Mouse (Mus musculus) stomach, embryonic 15.5 days (tissue): ENCODE measurements at regions not wholly inside any gene's neighbourhood (a gene's known extent, or its start where the extent isn't known, plus 50 kb on each side); places are given as distances from the start of the nearest gene placed in this dataset.
A peak's percentile ranks its signal among the peaks of the same experiment; 100 is the strongest.

ENCODE experiments used
- ATAC-seq: fragments of 200-750 bp; cut with Nextera tagmentation; 2 replicates; pipeline ENCODE4 v1.8.0; 2017; ENCODE audit warnings: low read depth, moderate number of reproducible peaks, moderate TSS enrichment; ENCODE audit not compliant: insufficient read depth, low FRiP score
- H3K27ac ChIP-seq: fragments of 300-500 bp; sonication (generic); 2 replicates; pipeline ENCODE4 v1.5.1; 2015; ENCODE audit warnings: mild to moderate bottlenecking, inconsistent platforms
- H3K27me3 ChIP-seq: fragments of 300-500 bp; sonication (generic); replicated peaks from 2 replicates; pipeline ENCODE4 v1.6.1; 2015; ENCODE audit warnings: inconsistent platforms
- H3K36me3 ChIP-seq: fragments of 300-500 bp; sonication (generic); 2 replicates; pipeline ENCODE4 v1.6.1; 2015; ENCODE audit warnings: inconsistent platforms
- H3K4me1 ChIP-seq: fragments of 300-500 bp; sonication (generic); 2 replicates; pipeline ENCODE4 v1.6.1; 2015; ENCODE audit warnings: inconsistent platforms
- H3K4me2 ChIP-seq: fragments of 300-500 bp; sonication (generic); 2 replicates; pipeline ENCODE4 v1.6.1; 2015; ENCODE audit warnings: mild to moderate bottlenecking, inconsistent platforms
- H3K4me3 ChIP-seq: fragments of 300-500 bp; sonication (generic); replicated peaks from 2 replicates; pipeline ENCODE4 v1.5.1; 2015; ENCODE audit warnings: inconsistent platforms
- H3K9ac ChIP-seq: fragments of 300-500 bp; sonication (generic); 2 replicates; pipeline ENCODE4 v1.6.1; 2015; ENCODE audit warnings: inconsistent platforms
- H3K9me3 ChIP-seq: fragments of 300-500 bp; sonication (generic); 2 replicates; pipeline ENCODE4 v1.6.1; 2016; ENCODE audit warnings: inconsistent platforms
- WGBS: fragments of 180-500 bp; shearing (Covaris S2); methylation state at CpG from one replicate; pipeline ENCODE4 v1.1.7; 2015; 5-methylcytosine and 5-hydroxymethylcytosine counted together

GRCm38 (mm10) chr13:112134701-112135100 lies 153.6 kb upstream of the Ankrd55 start:
- Histone ChIP-seq H3K4me2 (no peak overlapping the region), H3K27ac (no peak overlapping the region), H3K4me3 (no peak overlapping the region), H3K4me1 (no peaks in the 10 kb centered on the region), H3K27me3 (no peaks in the 10 kb centered on the region), H3K9me3 (no peaks in the 10 kb centered on the region), H3K36me3 (no peaks in the 10 kb centered on the region), H3K9ac (no peak overlapping the region)
- no peak for ATAC-seq
- WGBS = 87% methylated on average over 4 of the region's 4 CpGs

GRCm38 (mm10) chr13:112135777-112136176 lies 152.5 kb upstream of the Ankrd55 start:
- no peak overlapping the region for H3K4me3 ChIP-seq
- 87% methylated on average over 5 of the region's 5 CpGs for WGBS
- H3K27ac ChIP-seq = no peak overlapping the region
- H3K9ac ChIP-seq = no peak overlapping the region
- H3K4me2 ChIP-seq = no peak overlapping the region
- H3K9me3 ChIP-seq = no peaks in the 10 kb centered on the region
- no peaks in the 10 kb centered on the region for H3K4me1 ChIP-seq
- ATAC-seq = no peak
- H3K27me3 ChIP-seq = no peaks in the 10 kb centered on the region
- H3K36me3 ChIP-seq = no peaks in the 10 kb centered on the region

- H3K9ac ChIP-seq = no peak overlapping the region
- H3K4me1 ChIP-seq = no peaks in the 10 kb centered on the region
- H3K4me2 ChIP-seq = no peak overlapping the region
- H3K36me3 ChIP-seq = no peaks in the 10 kb centered on the region
- WGBS = 55% methylated on average over 1 of the region's 1 CpGs
- no peaks in the 10 kb centered on the region for H3K9me3 ChIP-seq
- no peak overlapping the region for H3K4me3 ChIP-seq
- H3K27ac ChIP-seq = no peak overlapping the region
- H3K27me3 ChIP-seq = no peaks in the 10 kb centered on the region
- no peak for ATAC-seq
Observed at GRCm38 (mm10) chr13:112136850-112137249, 151.4 kb upstream of the Ankrd55 start.

- Histone ChIP-seq H3K9me3 (no peaks in the 10 kb centered on the region), H3K27ac (no peak overlapping the region), H3K4me1 (no peaks in the 10 kb centered on the region), H3K36me3 (no peaks in the 10 kb centered on the region), H3K4me2 (no peak overlapping the region), H3K9ac (no peak overlapping the region), H3K27me3 (no peaks in the 10 kb centered on the region), H3K4me3 (no peak overlapping the region)
- no peak for ATAC-seq
- WGBS = 49% methylated on average over 5 of the region's 5 CpGs
Observed at GRCm38 (mm10) chr13:112140871-112141270, 147.4 kb upstream of the Ankrd55 start.

- H3K9ac ChIP-seq = no peak overlapping the region
- ATAC-seq = no peak
- no peak overlapping the region for H3K4me2 ChIP-seq
- H3K4me3 ChIP-seq = no peak overlapping the region
- no peaks in the 10 kb centered on the region for H3K9me3 ChIP-seq
- no peaks in the 10 kb centered on the region for H3K36me3 ChIP-seq
- no peaks in the 10 kb centered on the region for H3K4me1 ChIP-seq
- 50% methylated on average over 7 of the region's 7 CpGs for WGBS
- H3K27me3 ChIP-seq = no peaks in the 10 kb centered on the region
- peak overlapping the region; percentile 41; the same call in 1 of the 2 replicates for H3K27ac ChIP-seq
Observed at GRCm38 (mm10) chr13:112144393-112145348, 143.6 kb upstream of the Ankrd55 start.

GRCm38 (mm10) chr13:112152614-112153550 lies 135.4 kb upstream of the Ankrd55 start:
- H3K4me1 ChIP-seq = peaks cover 13% of the 10 kb centered on the region
- no peaks in the 10 kb centered on the region for H3K36me3 ChIP-seq
- H3K9ac ChIP-seq = no peak overlapping the region
- peak overlapping the region; percentile 7; the same call in 1 of the 2 replicates for H3K4me3 ChIP-seq
- peak overlapping the region; percentile 42 for H3K4me2 ChIP-seq
- peak; percentile 73 for ATAC-seq
- H3K9me3 ChIP-seq = no peaks in the 10 kb centered on the region
- 14% methylated on average over 27 of the region's 27 CpGs for WGBS
- peak overlapping the region; percentile 71 for H3K27ac ChIP-seq
- no peaks in the 10 kb centered on the region for H3K27me3 ChIP-seq

- no peaks in the 10 kb centered on the region for H3K27me3 ChIP-seq
- H3K4me1 ChIP-seq = peaks cover 13% of the 10 kb centered on the region
- no peaks in the 10 kb centered on the region for H3K36me3 ChIP-seq
- 0 out of 2 replicates have a peak overlapping the region, but pooled peaks have one; percentile 11 for H3K27ac ChIP-seq
- H3K4me3 ChIP-seq = no peak overlapping the region
- ATAC-seq = peak; percentile 73; the same call in 1 of the 2 replicates
- H3K9me3 ChIP-seq = no peaks in the 10 kb centered on the region
- H3K9ac ChIP-seq = no peak overlapping the region
- H3K4me2 ChIP-seq = no peak overlapping the region
- WGBS = 13% methylated on average over 4 of the region's 4 CpGs
Observed at GRCm38 (mm10) chr13:112153681-112154127, 134.5 kb upstream of the Ankrd55 start.

- WGBS = 80% methylated on average over 9 of the region's 9 CpGs
- H3K27ac ChIP-seq = peak overlapping the region; percentile 67; the same call in 1 of the 2 replicates
- ATAC-seq = no peak
Observed at GRCm38 (mm10) chr13:112159430-112160172, 128.7 kb upstream of the Ankrd55 start.

GRCm38 (mm10) chr13:112160173-112160641 lies 128.0 kb upstream of the Ankrd55 start:
- WGBS = 46% methylated on average over 2 of the region's 2 CpGs
- Histone ChIP-seq H3K27me3 (no peaks in the 10 kb centered on the region), H3K36me3 (no peaks in the 10 kb centered on the region), H3K9ac (no peak overlapping the region), H3K9me3 (no peaks in the 10 kb centered on the region), H3K27ac (peak overlapping the region; percentile 67), H3K4me1 (no peaks in the 10 kb centered on the region), H3K4me3 (no peak overlapping the region), H3K4me2 (no peak overlapping the region)
- ATAC-seq = 0 out of 2 replicates have a peak, but pooled peaks have one; percentile 43

More at GRCm38 (mm10) chr13:112159430-112160172, 128.7 kb upstream of the Ankrd55 start:
- Histone ChIP-seq H3K9me3 (no peaks in the 10 kb centered on the region), H3K4me2 (no peak overlapping the region), H3K27me3 (no peaks in the 10 kb centered on the region), H3K36me3 (no peaks in the 10 kb centered on the region), H3K4me1 (no peaks in the 10 kb centered on the region), H3K4me3 (no peak overlapping the region), H3K9ac (no peak overlapping the region)

- H3K9ac ChIP-seq = no peak overlapping the region
- no peak overlapping the region for H3K4me2 ChIP-seq
- no peak overlapping the region for H3K4me3 ChIP-seq
- H3K27me3 ChIP-seq = no peaks in the 10 kb centered on the region
- WGBS = 62% methylated on average over 2 of the region's 2 CpGs
- H3K4me1 ChIP-seq = no peaks in the 10 kb centered on the region
- H3K27ac ChIP-seq = no peak overlapping the region
- no peaks in the 10 kb centered on the region for H3K9me3 ChIP-seq
- no peaks in the 10 kb centered on the region for H3K36me3 ChIP-seq
- ATAC-seq = no peak
Observed at GRCm38 (mm10) chr13:112160726-112161125, 127.5 kb upstream of the Ankrd55 start.

GRCm38 (mm10) chr13:112161886-112162285 lies 126.4 kb upstream of the Ankrd55 start:
- H3K36me3 ChIP-seq = no peaks in the 10 kb centered on the region
- WGBS = 83% methylated on average over 2 of the region's 2 CpGs
- H3K4me3 ChIP-seq = no peak overlapping the region
- H3K27ac ChIP-seq = no peak overlapping the region
- no peak for ATAC-seq
- H3K9ac ChIP-seq = no peak overlapping the region
- no peaks in the 10 kb centered on the region for H3K27me3 ChIP-seq
- H3K4me2 ChIP-seq = no peak overlapping the region
- H3K9me3 ChIP-seq = no peaks in the 10 kb centered on the region
- H3K4me1 ChIP-seq = no peaks in the 10 kb centered on the region
